In the genomic region with DNA sequence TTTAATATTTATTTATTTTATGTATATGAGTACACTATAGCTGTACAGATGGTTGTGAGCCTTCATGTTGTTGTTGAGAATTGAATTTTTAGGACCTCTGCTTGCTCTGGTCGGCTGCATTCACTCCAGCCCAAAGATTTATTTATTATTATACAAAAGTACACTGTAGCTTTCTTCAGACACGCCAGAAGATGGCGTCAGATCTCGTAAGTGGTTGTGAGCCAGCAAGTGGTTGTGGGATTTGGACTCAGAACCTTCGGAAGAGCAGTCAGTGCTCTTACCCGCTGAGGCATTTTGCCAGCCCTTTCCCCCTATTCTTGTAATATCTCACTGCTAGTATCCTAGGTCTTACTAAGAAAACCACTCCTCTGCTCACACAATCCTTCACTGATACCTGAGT, we compare ENCODE assay signal across 20 mouse cellular contexts.
DNase-seq lines count a peak whose midpoint lies in the region; ATAC-seq and TF ChIP-seq lines count a peak whose summit lies in the region.
"Had no signal": no experiment of that assay in that cellular context is flagged by ENCODE, and none has a peak within 500 bp of the region (broad histone marks: within the 10 kb centered on the region; RNA-seq: fewer than 3 reads in every experiment).

No protein-coding gene starts in this region.

- no peaks in the 10 kb centered on the region for H3K4me1 ChIP-seq in forebrain, embryonic 14.5 days (ENCODE audit: control insufficient read depth, insufficient read depth, low read length)
- H3K4me1 ChIP-seq in forebrain, embryonic 13.5 days, result no peaks in the 10 kb centered on the region
- no peaks in the 10 kb centered on the region for H3K4me1 ChIP-seq in kidney, postnatal 0 days (replicated peaks; ENCODE audit: insufficient read depth, low read length)
- H3K4me1 ChIP-seq in kidney, embryonic 14.5 days (ENCODE audit: control insufficient read depth, insufficient read depth, low read length), result no peaks in the 10 kb centered on the region
- H3K4me1 ChIP-seq in neural tube, embryonic 15.5 days, result peaks cover 5% of the 10 kb centered on the region; the same call in 1 of the 2 replicates
- H3K4me1 ChIP-seq: embryonic facial prominence, embryonic 13.5 days; forebrain, embryonic 10.5 days; hindbrain, embryonic 15.5 days; midbrain, embryonic 10.5 days had no signal

- no peak overlapping the region for H3K4me2 ChIP-seq in forebrain, embryonic 14.5 days (ENCODE audit: low read length)
- H3K4me2 ChIP-seq in forebrain, embryonic 13.5 days, result no peak overlapping the region
- no peak overlapping the region for H3K4me2 ChIP-seq in kidney, postnatal 0 days (ENCODE audit: low read length)
- H3K4me2 ChIP-seq in kidney, embryonic 14.5 days (replicated peaks; ENCODE audit: low read depth, low read length), result no peak overlapping the region
- no peak overlapping the region for H3K4me2 ChIP-seq in neural tube, embryonic 15.5 days
- H3K4me2 ChIP-seq: embryonic facial prominence, embryonic 13.5 days; hindbrain, embryonic 15.5 days; lung, embryonic 15.5 days had no signal

- no peaks in the 10 kb centered on the region for H3K27me3 ChIP-seq in forebrain, embryonic 14.5 days (replicated peaks; ENCODE audit: control insufficient read depth, insufficient read depth, low read length)
- no peaks in the 10 kb centered on the region for H3K27me3 ChIP-seq in forebrain, embryonic 13.5 days
- H3K27me3 ChIP-seq in kidney, postnatal 0 days (ENCODE audit: insufficient read depth, low read length), result no peaks in the 10 kb centered on the region
- no peaks in the 10 kb centered on the region for H3K27me3 ChIP-seq in kidney, embryonic 14.5 days (ENCODE audit: control insufficient read depth, insufficient read depth, low read length)
- no peaks in the 10 kb centered on the region for H3K27me3 ChIP-seq in neural tube, embryonic 15.5 days (replicated peaks)
- H3K27me3 ChIP-seq: embryonic facial prominence, embryonic 13.5 days; hindbrain, embryonic 15.5 days; lung, embryonic 15.5 days had no signal

- H3K9me3 ChIP-seq in forebrain, embryonic 14.5 days (replicated peaks; ENCODE audit: control insufficient read depth, low read length), result no peaks in the 10 kb centered on the region
- H3K9me3 ChIP-seq in forebrain, embryonic 13.5 days (replicated peaks), result no peaks in the 10 kb centered on the region
- no peaks in the 10 kb centered on the region for H3K9me3 ChIP-seq in kidney, postnatal 0 days (replicated peaks; ENCODE audit: low read length)
- H3K9me3 ChIP-seq in kidney, embryonic 14.5 days (ENCODE audit: control insufficient read depth, low read length), result no peaks in the 10 kb centered on the region
- H3K9me3 ChIP-seq in neural tube, embryonic 15.5 days (replicated peaks), result no peaks in the 10 kb centered on the region
- H3K9me3 ChIP-seq: embryonic facial prominence, embryonic 13.5 days; forebrain, embryonic 10.5 days; G1E; hindbrain, embryonic 15.5 days; lung, embryonic 15.5 days; midbrain, embryonic 10.5 days had no signal

- no peak for ATAC-seq in forebrain, embryonic 14.5 days
- no peak for ATAC-seq in forebrain, embryonic 13.5 days
- no peak for ATAC-seq in kidney, postnatal 0 days (replicated peaks; ENCODE audit: low FRiP score, low read depth)
- ATAC-seq in kidney, embryonic 14.5 days (ENCODE audit: low FRiP score, low TSS enrichment), result no peak
- ATAC-seq in neural tube, embryonic 15.5 days (ENCODE audit: low FRiP score), result no peak
- ATAC-seq: activated CD4-positive, CD25-positive, alpha-beta regulatory T cell, adult 4 months had no signal

- no peak overlapping the region for H3K9ac ChIP-seq in forebrain, embryonic 14.5 days (ENCODE audit: low read length)
- no peak overlapping the region for H3K9ac ChIP-seq in forebrain, embryonic 13.5 days
- H3K9ac ChIP-seq in kidney, postnatal 0 days (ENCODE audit: low read depth, low read length), result no peak overlapping the region
- no peak overlapping the region for H3K9ac ChIP-seq in kidney, embryonic 14.5 days (ENCODE audit: low read depth, low read length)
- no peak overlapping the region for H3K9ac ChIP-seq in neural tube, embryonic 15.5 days (replicated peaks)
- H3K9ac ChIP-seq: embryonic facial prominence, embryonic 13.5 days; hindbrain, embryonic 15.5 days; lung, embryonic 15.5 days had no signal

- WGBS in forebrain, embryonic 14.5 days, result 56% methylated on average over 6 of the region's 6 CpGs
- 65% methylated on average over 6 of the region's 6 CpGs for WGBS in forebrain, embryonic 13.5 days
- 65% methylated on average over 6 of the region's 6 CpGs for WGBS in kidney, postnatal 0 days
- WGBS in kidney, embryonic 14.5 days, result 67% methylated on average over 6 of the region's 6 CpGs
- 60% methylated on average over 6 of the region's 6 CpGs for WGBS in neural tube, embryonic 15.5 days

- H3K27ac ChIP-seq in forebrain, embryonic 14.5 days (ENCODE audit: low read depth, low read length), result no peak overlapping the region
- no peak overlapping the region for H3K27ac ChIP-seq in forebrain, embryonic 13.5 days
- no peak overlapping the region for H3K27ac ChIP-seq in kidney, postnatal 0 days
- no peak overlapping the region for H3K27ac ChIP-seq in kidney, embryonic 14.5 days (ENCODE audit: low read depth, low read length)
- H3K27ac ChIP-seq in neural tube, embryonic 15.5 days (replicated peaks), result no peak overlapping the region
- H3K27ac ChIP-seq: embryonic facial prominence, embryonic 13.5 days; forebrain, embryonic 10.5 days; hindbrain, embryonic 15.5 days; lung, embryonic 15.5 days; midbrain, embryonic 10.5 days had no signal

- peak; percentile 2 for DNase-seq in forebrain, embryonic 14.5 days (ENCODE audit: low spot score)
- no peak for DNase-seq in kidney, postnatal 0 days (ENCODE audit: low spot score)
- DNase-seq in neural tube, embryonic 10.5 days (ENCODE audit: extremely low spot score, low spot score), result peak; percentile 10
- DNase-seq in testis, postnatal 10 days (ENCODE audit: low spot score), result no peak
- DNase-seq in left cerebral cortex, adult 8-10 months (ENCODE audit: low spot score in 2 of 2), result no peak
- DNase-seq: B cell, adult 2 months; cerebellum, adult 11-12 months; kidney, adult 8-10 months; spleen, adult 18-20 months; thymus, postnatal 36 days had no signal

- no peak overlapping the region for H3K4me3 ChIP-seq in forebrain, embryonic 14.5 days (ENCODE audit: low read depth, low read length)
- no peak overlapping the region for H3K4me3 ChIP-seq in forebrain, embryonic 13.5 days
- no peak overlapping the region for H3K4me3 ChIP-seq in kidney, postnatal 0 days (replicated peaks; ENCODE audit: low read depth, low read length)
- no peak overlapping the region for H3K4me3 ChIP-seq in kidney, embryonic 14.5 days (ENCODE audit: low read length)
- no peak overlapping the region for H3K4me3 ChIP-seq in neural tube, embryonic 15.5 days (replicated peaks)
- H3K4me3 ChIP-seq: embryonic facial prominence, embryonic 13.5 days; forebrain, embryonic 10.5 days; hindbrain, embryonic 15.5 days; lung, embryonic 15.5 days; midbrain, embryonic 10.5 days had no signal

- peak; percentile 26; the same call in 1 of the 2 replicates for TF ChIP-seq CTCF in kidney, postnatal 0 days (IDR thresholded peaks at IDR 0.05; ENCODE audit: low read depth)

- no peaks in the 10 kb centered on the region for H3K36me3 ChIP-seq in forebrain, embryonic 14.5 days (ENCODE audit: control insufficient read depth, insufficient read depth, low read length)
- no peaks in the 10 kb centered on the region for H3K36me3 ChIP-seq in forebrain, embryonic 13.5 days (ENCODE audit: poor library complexity, severe bottlenecking)
- H3K36me3 ChIP-seq in kidney, postnatal 0 days (ENCODE audit: insufficient read depth, low read length), result no peaks in the 10 kb centered on the region
- H3K36me3 ChIP-seq in kidney, embryonic 14.5 days (ENCODE audit: control insufficient read depth, insufficient read depth, low read length), result no peaks in the 10 kb centered on the region
- H3K36me3 ChIP-seq in neural tube, embryonic 15.5 days, result peaks cover 1% of the 10 kb centered on the region; the same call in 1 of the 2 replicates
- H3K36me3 ChIP-seq: embryonic facial prominence, embryonic 13.5 days; forebrain, embryonic 10.5 days; G1E; hindbrain, embryonic 15.5 days; lung, embryonic 15.5 days; midbrain, embryonic 10.5 days had no signal

Comparison
In these comparisons a context has a peak if more than half of its experiments do, and no peak if none do; other contexts are left out.
1. DNase-seq: peak in forebrain, embryonic 14.5 days (single experiment) and neural tube, embryonic 10.5 days (single experiment); none in kidney, postnatal 0 days (single experiment), testis, postnatal 10 days (single experiment) and left cerebral cortex, adult 8-10 months (0 of 2).